Mouse (Mus musculus) brain, embryonic 14.5 days (tissue): ENCODE measurements at regions not wholly inside any gene's neighbourhood (a gene's known extent, or its start where the extent isn't known, plus 50 kb on each side); places are given as distances from the start of the nearest gene placed in this dataset.

Source experiments
- CTCF ChIP-seq: fragments of 200-500 bp; IDR thresholded peaks from 2 replicates; pipeline ENCODE4 v1.5.1; 2012; ENCODE audit warnings: inconsistent platforms, mild to moderate bottlenecking, moderate library complexity, borderline replicate concordance; ENCODE audit not compliant: insufficient read depth, insufficient read length; ENCODE audit errors: extremely low read depth
- POLR2A ChIP-seq: fragments of 200-500 bp; IDR thresholded peaks from 2 replicates; pipeline ENCODE4 v1.6.1; 2012; ENCODE audit warnings: mild to moderate bottlenecking, inconsistent platforms, borderline replicate concordance; ENCODE audit not compliant: poor library complexity, insufficient read depth, insufficient read length, severe bottlenecking; ENCODE audit errors: extremely low read depth

DNA sequence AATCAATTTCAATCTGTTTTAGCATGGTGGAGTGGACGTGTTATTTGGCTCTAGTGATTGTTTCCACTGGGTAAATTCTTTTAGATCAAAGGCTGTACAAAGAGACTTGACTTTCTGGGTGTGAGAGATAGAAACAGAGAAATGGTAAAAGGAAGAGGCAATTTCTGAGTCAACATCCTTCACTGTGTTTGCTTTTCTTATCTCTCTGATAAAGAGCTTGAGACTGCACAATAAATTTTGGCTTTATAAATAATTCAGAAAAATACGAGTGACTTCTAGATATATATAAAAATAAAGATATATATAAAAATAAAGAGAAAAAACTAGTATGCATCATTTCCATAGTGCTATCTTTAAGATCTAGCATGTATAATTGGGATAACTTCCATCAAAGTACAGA is 301.0 kb upstream of the Cdh10 start:
- TF ChIP-seq POLR2A (no peak), CTCF (no peak)
